Mouse (Mus musculus): ENCODE data around the gene Kcnip1. TPM values are rescaled to one million over a fixed set of nuclear protein-coding genes. Genes with fewer than 3 reads are reported as not detected.

Gene Kcnip1
- polyA plus RNA-seq (2014; fragmentation: Illumina TruSeq; extraction: RNeasy Lipid Tissue Mini Kit (QIAGEN cat#74804); ENCODE audit: low replicate concordance): 1.7 TPM

GRCm38 (mm10) chr11:33992938-33993337 is at the start of gene Kcnip1:
TSS of gene Kcnip1 (minus strand) at chr11:33993152.

GRCm38 (mm10) chr11:33962688-33963407 is 30.1 kb downstream of the Kcnip1 start, which contains the start of gene Kcnmb1:
TSS of gene Kcnmb1 (plus strand) at chr11:33963013.

DNA sequence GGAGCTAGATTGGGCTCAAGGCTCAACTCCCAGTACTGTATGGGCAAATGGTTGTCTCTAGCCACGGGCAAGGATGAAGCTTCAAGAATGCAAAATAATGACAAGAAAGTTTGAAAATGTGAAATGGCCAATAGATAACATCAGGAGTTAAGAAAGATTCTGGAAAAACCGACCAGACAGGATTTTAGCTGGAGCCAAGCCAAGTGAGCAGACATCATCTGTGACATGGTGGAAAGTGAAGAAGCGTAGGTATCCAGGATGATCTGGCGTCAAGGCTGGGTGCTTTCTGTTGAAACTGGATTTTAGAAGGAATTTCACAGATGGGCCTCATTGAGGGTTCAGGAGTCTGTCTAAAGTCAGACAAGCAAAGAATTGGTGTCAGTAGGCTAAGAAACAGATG is 394.0 kb downstream of the Kcnip1 start, which contains the start of gene D130052B06Rik:
D130052B06Rik (plus strand) TSS at position 317 of the 400 bp plus-strand sequence.

Other genes starting within 250 kb of the Kcnip1 start
- 3.2 TPM for gene Kcnmb1, start 30.1 kb downstream of the Kcnip1 start, polyA plus RNA-seq (2014; fragmentation: Illumina TruSeq; extraction: RNeasy Lipid Tissue Mini Kit (QIAGEN cat#74804); ENCODE audit: low replicate concordance)
- gene Lcp2, start 53.8 kb upstream of the Kcnip1 start, polyA plus RNA-seq (2014; fragmentation: Illumina TruSeq; extraction: RNeasy Lipid Tissue Mini Kit (QIAGEN cat#74804); ENCODE audit: low replicate concordance): 11.0 TPM
- gene 4930469K13Rik, start 105.4 kb upstream of the Kcnip1 start, polyA plus RNA-seq (2014; fragmentation: Illumina TruSeq; extraction: RNeasy Lipid Tissue Mini Kit (QIAGEN cat#74804); ENCODE audit: low replicate concordance): not detected
- gene Foxi1, start 214.9 kb upstream of the Kcnip1 start, polyA plus RNA-seq (2014; fragmentation: Illumina TruSeq; extraction: RNeasy Lipid Tissue Mini Kit (QIAGEN cat#74804); ENCODE audit: low replicate concordance): not detected